Comparison of ENCODE assay signal across 1 mouse cellular context in genomic region chr7:105777797-105778552, GRCm38 (mm10).
TF ChIP-seq lines count a peak whose summit lies in the region.

No protein-coding gene starts in this region.

TF ChIP-seq in CH12.LX, 34 proteins besides CTCF, POLR2A, EP300 and RAD21 (continued from another document):
- TF ChIP-seq USF2 (conservative IDR thresholded peaks at IDR 0.05; ENCODE audit: low read depth, low read length) (no peak), MXI1 (IDR thresholded peaks at IDR 0.05; ENCODE audit: low read depth, low read length) (peak; percentile 51; the same call in 1 of the 2 replicates), MAFK (IDR thresholded peaks at IDR 0.05; ENCODE audit: insufficient replicate concordance, low read length) (no peak), ZC3H11A (IDR thresholded peaks at IDR 0.05; ENCODE audit: low read depth, low read length) (no peak), HCFC1 (IDR thresholded peaks at IDR 0.05; ENCODE audit: low read depth, low read length) (no peak), ELF1 (IDR thresholded peaks at IDR 0.05; ENCODE audit: low read depth, low read length) (no peak), JUN (IDR thresholded peaks at IDR 0.05; ENCODE audit: insufficient read depth, low read depth, low read length) (no peak), CHD2 (IDR thresholded peaks at IDR 0.05; ENCODE audit: low read length) (no peak), NRF1 (IDR thresholded peaks at IDR 0.05; ENCODE audit: low read depth, low read length) (0 out of 2 replicates have a peak, but pooled peaks have one; percentile 13), KAT2A (IDR thresholded peaks at IDR 0.05; ENCODE audit: insufficient replicate concordance, low read length) (no peak), NELFE (IDR thresholded peaks at IDR 0.05; ENCODE audit: low read depth, low read length) (no peak), RCOR1 (conservative IDR thresholded peaks at IDR 0.05; ENCODE audit: low read depth, low read length) (no peak), UBTF (IDR thresholded peaks at IDR 0.05; ENCODE audit: low read depth, low read length) (no peak), USF1 (IDR thresholded peaks at IDR 0.05; ENCODE audit: low read depth, low read length) (no peak), ZNF384 (IDR thresholded peaks at IDR 0.05; ENCODE audit: low read depth, low read length) (no peak), SMC3 (IDR thresholded peaks at IDR 0.05; ENCODE audit: low read depth, low read length) (no peak), TBP (conservative IDR thresholded peaks at IDR 0.05; ENCODE audit: low read depth, low read length) (no peak), ZMIZ1 (IDR thresholded peaks at IDR 0.05; ENCODE audit: low read depth, low read length) (no peak), IRF4 (IDR thresholded peaks at IDR 0.05; ENCODE audit: low read depth, low read length) (no peak), E2F4 (IDR thresholded peaks at IDR 0.05; ENCODE audit: insufficient replicate concordance, low read depth, low read length) (no peak), TCF12 (IDR thresholded peaks at IDR 0.05; ENCODE audit: low read depth, low read length) (0 out of 2 replicates have a peak, but pooled peaks have one; percentile 27), MYC (IDR thresholded peaks at IDR 0.05; ENCODE audit: low read depth, low read length) (no peak), GABPA (IDR thresholded peaks at IDR 0.05; ENCODE audit: insufficient replicate concordance, low read depth, low read length) (no peak), SIN3A (IDR thresholded peaks at IDR 0.05; ENCODE audit: low read length) (no peak), MAZ (IDR thresholded peaks at IDR 0.05; ENCODE audit: low read depth, low read length) (no peak), ZKSCAN1 (IDR thresholded peaks at IDR 0.05; ENCODE audit: borderline replicate concordance, low read depth, low read length) (no peak), MAX (IDR thresholded peaks at IDR 0.05; ENCODE audit: low read length) (no peak; the same call in 1 of the 2 replicates), BHLHE40 (IDR thresholded peaks at IDR 0.05; ENCODE audit: low read depth, low read length) (peak; percentile 86), CHD1 (IDR thresholded peaks at IDR 0.05; ENCODE audit: low read depth, low read length) (no peak), JUND (conservative IDR thresholded peaks at IDR 0.05; ENCODE audit: low read depth, low read length) (no peak)
